Mouse (Mus musculus): ENCODE data around the gene Grip1.
A peak's percentile ranks its signal among the peaks of the same experiment; 100 is the strongest.
"Not testable (repeated sequence)": the region's sequence is repeated elsewhere in the genome, so short reads cannot be mapped to it uniquely, and the experiment has no call there.

Gene Grip1

GRCm38 (mm10) chr10:120061238-120062130 lies 607.9 kb downstream of the Grip1 start:
- no peak for DNase-seq (ENCODE audit: low spot score in 2 of 2)

GRCm38 (mm10) chr10:120064424-120064823 lies 610.8 kb downstream of the Grip1 start:
- peak in 1 of 2 experiments; percentile 39 for DNase-seq (ENCODE audit: low spot score in 2 of 2)

- DNase-seq (ENCODE audit: low spot score in 2 of 2) = no peak
These were observed 612.7 kb downstream of the Grip1 start for GRCm38 (mm10) chr10:120066319-120066718.

GRCm38 (mm10) chr10:120077850-120078249 lies 624.2 kb downstream of the Grip1 start:
- no peak for DNase-seq (ENCODE audit: low spot score in 2 of 2)

- DNase-seq (ENCODE audit: low spot score in 2 of 2) = no peak
These were observed 638.9 kb downstream of the Grip1 start for GRCm38 (mm10) chr10:120092548-120092947.

GRCm38 (mm10) chr10:120095136-120095535 lies 641.5 kb downstream of the Grip1 start:
- no peak for DNase-seq (ENCODE audit: low spot score in 2 of 2)

- DNase-seq (ENCODE audit: low spot score in 2 of 2) = no peak
These were observed 642.1 kb downstream of the Grip1 start for GRCm38 (mm10) chr10:120095716-120096115.

GRCm38 (mm10) chr10:120097564-120097963 lies 643.9 kb downstream of the Grip1 start:
- DNase-seq (ENCODE audit: low spot score in 2 of 2) = no peak

- DNase-seq (ENCODE audit: low spot score in 2 of 2) = no peak
These were observed 647.2 kb downstream of the Grip1 start for GRCm38 (mm10) chr10:120100806-120101205.

- DNase-seq (ENCODE audit: low spot score in 2 of 2) = no peak
These were observed 658.2 kb downstream of the Grip1 start for GRCm38 (mm10) chr10:120111691-120112319.

- DNase-seq (ENCODE audit: low spot score in 2 of 2) = peak; percentile 90 to 94
These were observed 659.1 kb downstream of the Grip1 start, which contains the start of gene Helb for GRCm38 (mm10) chr10:120112507-120113396. Helb (minus strand) TSS chr10:120112987.

- DNase-seq (ENCODE audit: low spot score in 2 of 2) = not testable (repeated sequence)
These were observed 659.9 kb downstream of the Grip1 start for GRCm38 (mm10) chr10:120113482-120113881.

- DNase-seq (ENCODE audit: low spot score in 2 of 2) = no peak
These were observed 660.4 kb downstream of the Grip1 start for GRCm38 (mm10) chr10:120113980-120114379.

GRCm38 (mm10) chr10:120114493-120114892 lies 660.9 kb downstream of the Grip1 start:
- no peak for DNase-seq (ENCODE audit: low spot score in 2 of 2)

GRCm38 (mm10) chr10:120115249-120115648 lies 661.6 kb downstream of the Grip1 start:
- DNase-seq (ENCODE audit: low spot score in 2 of 2) = no peak

GRCm38 (mm10) chr10:120123721-120124120 lies 670.1 kb downstream of the Grip1 start:
- DNase-seq (ENCODE audit: low spot score in 2 of 2) = no peak

GRCm38 (mm10) chr10:120124801-120125464 lies 671.3 kb downstream of the Grip1 start:
- DNase-seq (ENCODE audit: low spot score in 2 of 2) = peak; percentile 62 to 82

- DNase-seq (ENCODE audit: low spot score in 2 of 2) = no peak
These were observed 671.8 kb downstream of the Grip1 start for GRCm38 (mm10) chr10:120125465-120125857.

GRCm38 (mm10) chr10:120128601-120129277 lies 675.1 kb downstream of the Grip1 start:
- DNase-seq (ENCODE audit: low spot score in 2 of 2) = no peak

GRCm38 (mm10) chr10:120130621-120131020 lies 677.0 kb downstream of the Grip1 start:
- peak; percentile 33 to 63 for DNase-seq (ENCODE audit: low spot score in 2 of 2)

GRCm38 (mm10) chr10:120133697-120134096 lies 680.1 kb downstream of the Grip1 start:
- DNase-seq (ENCODE audit: low spot score in 2 of 2) = no peak

Measured in frontal cortex, postnatal 10 days (tissue).